Mouse (Mus musculus): ENCODE measurements around the gene Ly6g6f. TPM values are rescaled to one million over a fixed set of nuclear protein-coding genes. Genes with fewer than 3 reads are reported as not detected.
A peak's percentile ranks its signal among the peaks of the same experiment; 100 is the strongest.

The Ly6g6f gene
- polyA plus RNA-seq, 1 experiment = 1.2 TPM

GRCm38 (mm10) chr17:35105740-35106389 is 20.5 kb upstream of the Ly6g6f start:
- TF ChIP-seq CTCF (IDR thresholded peaks at IDR 0.05; ENCODE audit: control insufficient read depth, insufficient read depth, insufficient replicate concordance, low read depth, low read length) (peak; percentile 35; the same call in 1 of the 2 replicates), POLR2A (IDR thresholded peaks at IDR 0.05; ENCODE audit: control insufficient read depth, low read depth, low read length) (no peak)
- no peak overlapping the region for H3K27ac ChIP-seq (ENCODE audit: control insufficient read depth, insufficient read depth, low read depth, low read length)
- no peaks in the 10 kb centered on the region; the same call in 1 of the 2 replicates for H3K36me3 ChIP-seq (ENCODE audit: control insufficient read depth, insufficient read depth, low read length)
- no peaks in the 10 kb centered on the region for H3K27me3 ChIP-seq (ENCODE audit: control insufficient read depth, insufficient read depth, low read length)
- H3K4me1 ChIP-seq (ENCODE audit: control insufficient read depth, insufficient read depth, low read length) = peaks cover 5% of the 10 kb centered on the region
- H3K4me3 ChIP-seq (ENCODE audit: control insufficient read depth, low read depth, low read length) = no peak overlapping the region

GRCm38 (mm10) chr17:35104754-35105153 is 19.3 kb upstream of the Ly6g6f start:
- H3K27me3 ChIP-seq (ENCODE audit: control insufficient read depth, insufficient read depth, low read length) = no peaks in the 10 kb centered on the region
- no peak overlapping the region for H3K27ac ChIP-seq (ENCODE audit: control insufficient read depth, insufficient read depth, low read depth, low read length)
- H3K4me1 ChIP-seq (ENCODE audit: control insufficient read depth, insufficient read depth, low read length) = peaks cover 2% of the 10 kb centered on the region
- no peak overlapping the region for H3K4me3 ChIP-seq (ENCODE audit: control insufficient read depth, low read depth, low read length)
- TF ChIP-seq POLR2A (IDR thresholded peaks at IDR 0.05; ENCODE audit: control insufficient read depth, low read depth, low read length) (no peak), CTCF (IDR thresholded peaks at IDR 0.05; ENCODE audit: control insufficient read depth, insufficient read depth, insufficient replicate concordance, low read depth, low read length) (no peak)
- no peaks in the 10 kb centered on the region; the same call in 1 of the 2 replicates for H3K36me3 ChIP-seq (ENCODE audit: control insufficient read depth, insufficient read depth, low read length)

GRCm38 (mm10) chr17:35104079-35104478 is 18.7 kb upstream of the Ly6g6f start:
- TF ChIP-seq CTCF (IDR thresholded peaks at IDR 0.05; ENCODE audit: control insufficient read depth, insufficient read depth, insufficient replicate concordance, low read depth, low read length) (no peak), POLR2A (IDR thresholded peaks at IDR 0.05; ENCODE audit: control insufficient read depth, low read depth, low read length) (no peak)
- no peak overlapping the region for H3K27ac ChIP-seq (ENCODE audit: control insufficient read depth, insufficient read depth, low read depth, low read length)
- H3K4me3 ChIP-seq (ENCODE audit: control insufficient read depth, low read depth, low read length) = no peak overlapping the region
- peaks cover 2% of the 10 kb centered on the region for H3K4me1 ChIP-seq (ENCODE audit: control insufficient read depth, insufficient read depth, low read length)
- no peaks in the 10 kb centered on the region; the same call in 1 of the 2 replicates for H3K36me3 ChIP-seq (ENCODE audit: control insufficient read depth, insufficient read depth, low read length)
- H3K27me3 ChIP-seq (ENCODE audit: control insufficient read depth, insufficient read depth, low read length) = no peaks in the 10 kb centered on the region

GRCm38 (mm10) chr17:35103221-35103690 is 17.8 kb upstream of the Ly6g6f start:
- Histone ChIP-seq H3K4me1 (ENCODE audit: control insufficient read depth, insufficient read depth, low read length) (no peaks in the 10 kb centered on the region), H3K27me3 (ENCODE audit: control insufficient read depth, insufficient read depth, low read length) (no peaks in the 10 kb centered on the region), H3K27ac (ENCODE audit: control insufficient read depth, insufficient read depth, low read depth, low read length) (no peak overlapping the region), H3K4me3 (ENCODE audit: control insufficient read depth, low read depth, low read length) (no peak overlapping the region), H3K36me3 (ENCODE audit: control insufficient read depth, insufficient read depth, low read length) (no peaks in the 10 kb centered on the region; the same call in 1 of the 2 replicates)
- no peak for TF ChIP-seq POLR2A (IDR thresholded peaks at IDR 0.05; ENCODE audit: control insufficient read depth, low read depth, low read length)
- no peak for TF ChIP-seq CTCF (IDR thresholded peaks at IDR 0.05; ENCODE audit: control insufficient read depth, insufficient read depth, insufficient replicate concordance, low read depth, low read length)

- no peaks in the 10 kb centered on the region for H3K27me3 ChIP-seq (ENCODE audit: control insufficient read depth, insufficient read depth, low read length)
- H3K4me1 ChIP-seq (ENCODE audit: control insufficient read depth, insufficient read depth, low read length) = no peaks in the 10 kb centered on the region
- TF ChIP-seq POLR2A (IDR thresholded peaks at IDR 0.05; ENCODE audit: control insufficient read depth, low read depth, low read length) (no peak), CTCF (IDR thresholded peaks at IDR 0.05; ENCODE audit: control insufficient read depth, insufficient read depth, insufficient replicate concordance, low read depth, low read length) (no peak)
- no peak overlapping the region for H3K4me3 ChIP-seq (ENCODE audit: control insufficient read depth, low read depth, low read length)
- H3K36me3 ChIP-seq (ENCODE audit: control insufficient read depth, insufficient read depth, low read length) = no peaks in the 10 kb centered on the region; the same call in 1 of the 2 replicates
- H3K27ac ChIP-seq (ENCODE audit: control insufficient read depth, insufficient read depth, low read depth, low read length) = no peak overlapping the region
Measured at GRCm38 (mm10) chr17:35102299-35102698, 16.9 kb upstream of the Ly6g6f start.

- Histone ChIP-seq H3K27me3 (ENCODE audit: control insufficient read depth, insufficient read depth, low read length) (no peaks in the 10 kb centered on the region), H3K36me3 (ENCODE audit: control insufficient read depth, insufficient read depth, low read length) (no peaks in the 10 kb centered on the region; the same call in none of the 2 replicates), H3K27ac (ENCODE audit: control insufficient read depth, insufficient read depth, low read depth, low read length) (no peak overlapping the region), H3K4me1 (ENCODE audit: control insufficient read depth, insufficient read depth, low read length) (no peaks in the 10 kb centered on the region), H3K4me3 (ENCODE audit: control insufficient read depth, low read depth, low read length) (no peak overlapping the region)
- no peak for TF ChIP-seq CTCF (IDR thresholded peaks at IDR 0.05; ENCODE audit: control insufficient read depth, insufficient read depth, insufficient replicate concordance, low read depth, low read length)
- no peak for TF ChIP-seq POLR2A (IDR thresholded peaks at IDR 0.05; ENCODE audit: control insufficient read depth, low read depth, low read length)
Measured at GRCm38 (mm10) chr17:35101161-35101560, 15.8 kb upstream of the Ly6g6f start.

GRCm38 (mm10) chr17:35100196-35100765 is 14.9 kb upstream of the Ly6g6f start:
- Histone ChIP-seq H3K4me1 (ENCODE audit: control insufficient read depth, insufficient read depth, low read length) (no peaks in the 10 kb centered on the region), H3K27ac (ENCODE audit: control insufficient read depth, insufficient read depth, low read depth, low read length) (no peak overlapping the region), H3K27me3 (ENCODE audit: control insufficient read depth, insufficient read depth, low read length) (no peaks in the 10 kb centered on the region), H3K4me3 (ENCODE audit: control insufficient read depth, low read depth, low read length) (no peak overlapping the region), H3K36me3 (ENCODE audit: control insufficient read depth, insufficient read depth, low read length) (no peaks in the 10 kb centered on the region; the same call in none of the 2 replicates)
- no peak for TF ChIP-seq CTCF (IDR thresholded peaks at IDR 0.05; ENCODE audit: control insufficient read depth, insufficient read depth, insufficient replicate concordance, low read depth, low read length)
- TF ChIP-seq POLR2A (IDR thresholded peaks at IDR 0.05; ENCODE audit: control insufficient read depth, low read depth, low read length) = no peak

Data from testis, adult 2 months (tissue).